In the genomic region with DNA sequence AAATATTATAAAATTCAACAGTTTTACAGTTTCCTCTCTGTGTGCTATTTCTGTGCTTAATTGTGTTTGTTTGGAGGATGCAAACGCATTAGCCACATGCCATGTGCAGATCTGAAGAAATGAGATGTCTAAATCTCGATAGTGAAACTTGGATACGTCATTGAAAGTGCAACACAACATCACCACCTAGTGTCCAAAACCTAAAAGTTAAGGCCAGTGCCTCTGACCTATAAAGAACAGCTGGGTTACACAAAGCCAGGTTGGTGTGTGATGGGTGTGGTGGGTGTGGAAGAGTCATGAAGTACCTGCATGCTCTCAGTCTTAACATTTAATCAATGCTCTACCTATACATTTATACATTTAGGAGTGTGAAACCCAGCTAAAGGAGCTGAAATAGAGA, we compare ENCODE assay signal across 9 mouse cellular contexts.
DNase-seq lines count a peak whose midpoint lies in the region; ATAC-seq and TF ChIP-seq lines count a peak whose summit lies in the region.
"Had no signal": no experiment of that assay in that cellular context is flagged by ENCODE, and none has a peak within 500 bp of the region (broad histone marks: within the 10 kb centered on the region; RNA-seq: fewer than 3 reads in every experiment).

No protein-coding gene starts in this region.

- H3K36me3 ChIP-seq in kidney, adult 2 months (ENCODE audit: control insufficient read depth, insufficient read depth, low read length), result no peaks in the 10 kb centered on the region
- no peaks in the 10 kb centered on the region for H3K36me3 ChIP-seq in kidney, embryonic 16.5 days (ENCODE audit: insufficient read depth, low read length)
- H3K36me3 ChIP-seq in E14TG2a.4 (ENCODE audit: insufficient read depth, low read length), result no peaks in the 10 kb centered on the region
- H3K36me3 ChIP-seq in myocyte (ENCODE audit: control insufficient read depth, insufficient read depth), result no peaks in the 10 kb centered on the region
- H3K36me3 ChIP-seq: embryonic facial prominence, embryonic 13.5 days had no signal

- H3K4me2 ChIP-seq in kidney, embryonic 16.5 days (replicated peaks; ENCODE audit: low read depth, low read length), result no peak overlapping the region
- H3K4me2 ChIP-seq in myocyte (ENCODE audit: low read depth), result peak overlapping the region; percentile 65
- H3K4me2 ChIP-seq: embryonic facial prominence, embryonic 13.5 days had no signal

- no peak overlapping the region for H3K9ac ChIP-seq in kidney, embryonic 16.5 days (replicated peaks; ENCODE audit: low read length)
- H3K9ac ChIP-seq: embryonic facial prominence, embryonic 13.5 days had no signal

- no peak for ATAC-seq in kidney, embryonic 16.5 days (ENCODE audit: low FRiP score, low TSS enrichment)
- peak; percentile 83 to 92 for ATAC-seq in hematopoietic stem cell, adult 5-6 weeks (replicated peaks in 1 of 2; ENCODE audit: insufficient read depth in 1 of 2, low FRiP score in 2 of 2, low TSS enrichment in 1 of 2, low read depth in 1 of 2, poor library complexity in 2 of 2, severe bottlenecking in 2 of 2)

- peak; percentile 23 for DNase-seq in kidney, adult 2 months
- DNase-seq in brain, embryonic 14.5 days (ENCODE audit: low read depth), result peak; percentile 53
- no peak for DNase-seq in c-Kit-positive CD71-positive TER-119-positive erythroid progenitor cells, embryonic 14.5 days (ENCODE audit: low spot score)
- no peak for DNase-seq in right cerebral cortex, postnatal 4 days

- no peak overlapping the region for H3K27ac ChIP-seq in kidney, adult 2 months (ENCODE audit: insufficient read depth, low read depth, low read length)
- no peak overlapping the region for H3K27ac ChIP-seq in kidney, embryonic 16.5 days (ENCODE audit: low read length)
- H3K27ac ChIP-seq: embryonic facial prominence, embryonic 13.5 days had no signal

- 16% methylated on average over 3 of the region's 3 CpGs for WGBS in kidney, adult 2 months
- WGBS in kidney, embryonic 16.5 days, result 24% methylated on average over 3 of the region's 3 CpGs

- H3K4me3 ChIP-seq in kidney, adult 2 months (ENCODE audit: insufficient read depth, low read depth, low read length), result no peak overlapping the region
- no peak overlapping the region for H3K4me3 ChIP-seq in kidney, embryonic 16.5 days (ENCODE audit: low read length)
- H3K4me3 ChIP-seq in E14TG2a.4 (replicated peaks; ENCODE audit: low read length) (no peak overlapping the region), myocyte (no peak overlapping the region)
- H3K4me3 ChIP-seq: embryonic facial prominence, embryonic 13.5 days had no signal

- peak; percentile 32; the same call in 1 of the 2 replicates for TF ChIP-seq CTCF in kidney, adult 2 months (conservative IDR thresholded peaks at IDR 0.05; ENCODE audit: insufficient read depth, insufficient read length, low read depth, low read length)
- peak; percentile 56 for TF ChIP-seq CTCF in E14TG2a.4 (conservative IDR thresholded peaks at IDR 0.05; ENCODE audit: low read length)
- TF ChIP-seq CTCF in brain, embryonic 14.5 days (IDR thresholded peaks at IDR 0.05; ENCODE audit: borderline replicate concordance, extremely low read depth, insufficient read depth, insufficient read length), result peak; percentile 30; the same call in 1 of the 2 replicates

- H3K9me3 ChIP-seq in kidney, embryonic 16.5 days (ENCODE audit: low read length), result no peaks in the 10 kb centered on the region
- no peaks in the 10 kb centered on the region for H3K9me3 ChIP-seq in E14TG2a.4 (ENCODE audit: low read length)
- H3K9me3 ChIP-seq: embryonic facial prominence, embryonic 13.5 days had no signal

- H3ac ChIP-seq in myocyte (ENCODE audit: control insufficient read depth, insufficient read length), result no peak overlapping the region

- no peak for TF ChIP-seq POLR2A in kidney, adult 2 months (IDR thresholded peaks at IDR 0.05; ENCODE audit: low read depth, low read length)
- TF ChIP-seq POLR2A in brain, embryonic 14.5 days (IDR thresholded peaks at IDR 0.05; ENCODE audit: borderline replicate concordance, extremely low read depth, insufficient read depth, insufficient read length, poor library complexity, severe bottlenecking), result no peak
- TF ChIP-seq POLR2A in myocyte (IDR thresholded peaks at IDR 0.05; ENCODE audit: insufficient read length, low read depth), result no peak

- H3K79me2 ChIP-seq in myocyte (ENCODE audit: control insufficient read depth, insufficient read depth), result no peaks in the 10 kb centered on the region

- H3K4me1 ChIP-seq in kidney, adult 2 months (ENCODE audit: control insufficient read depth, insufficient read depth, low read length), result no peaks in the 10 kb centered on the region
- H3K4me1 ChIP-seq in kidney, embryonic 16.5 days (ENCODE audit: insufficient read depth, low read length), result no peaks in the 10 kb centered on the region
- peaks cover 10% of the 10 kb centered on the region for H3K4me1 ChIP-seq in E14TG2a.4 (replicated peaks; ENCODE audit: low read depth, low read length)
- H3K4me1 ChIP-seq: embryonic facial prominence, embryonic 13.5 days had no signal

- no peaks in the 10 kb centered on the region for H3K27me3 ChIP-seq in kidney, adult 2 months (replicated peaks; ENCODE audit: control insufficient read depth, insufficient read depth, low read length)
- H3K27me3 ChIP-seq in kidney, embryonic 16.5 days (ENCODE audit: insufficient read depth, low read length), result no peaks in the 10 kb centered on the region
- no peaks in the 10 kb centered on the region for H3K27me3 ChIP-seq in E14TG2a.4 (ENCODE audit: insufficient read depth, low read length)
- H3K27me3 ChIP-seq in myocyte (ENCODE audit: control insufficient read depth, insufficient read depth, insufficient read length), result no peaks in the 10 kb centered on the region
- H3K27me3 ChIP-seq: embryonic facial prominence, embryonic 13.5 days had no signal

TF ChIP-seq in myocyte, 11 proteins besides CTCF, POLR2A, EP300 and RAD21:
- TF ChIP-seq REST (IDR thresholded peaks at IDR 0.05; ENCODE audit: insufficient read depth, insufficient read length), result no peak
- TF ChIP-seq MYOG (IDR thresholded peaks at IDR 0.05; ENCODE audit: control insufficient read depth in 1 of 3, insufficient read depth in 1 of 3, insufficient read length in 2 of 3, low read depth in 2 of 3), result no peak
- TF ChIP-seq TCF12 (IDR thresholded peaks at IDR 0.05; ENCODE audit: insufficient read depth, poor library complexity, severe bottlenecking), result no peak
- TF ChIP-seq TCF3 (IDR thresholded peaks at IDR 0.05; ENCODE audit: insufficient read length, low read depth), result no peak
- TF ChIP-seq USF1 (IDR thresholded peaks at IDR 0.05; ENCODE audit: low read depth), result no peak
- no peak for TF ChIP-seq E2F4 (IDR thresholded peaks at IDR 0.05; ENCODE audit: insufficient read depth)
- TF ChIP-seq CEBPB (IDR thresholded peaks at IDR 0.05; ENCODE audit: insufficient read depth, poor library complexity, severe bottlenecking), result no peak
- TF ChIP-seq POLR2AphosphoS2 (IDR thresholded peaks at IDR 0.05; ENCODE audit: insufficient read length, low read depth), result no peak
- no peak for TF ChIP-seq SRF (IDR thresholded peaks at IDR 0.05; ENCODE audit: control insufficient read depth, insufficient read length, low read depth)
- TF ChIP-seq MAX (IDR thresholded peaks at IDR 0.05; ENCODE audit: low read depth), result no peak
- TF ChIP-seq MYOD1 (IDR thresholded peaks at IDR 0.05; ENCODE audit: control insufficient read depth in 1 of 3, insufficient read length in 2 of 3, low read depth in 2 of 3), result no peak

Comparison
In these comparisons a context has a peak if more than half of its experiments do, and no peak if none do; other contexts are left out.
1. DNase-seq: peak in kidney, adult 2 months (single experiment) and brain, embryonic 14.5 days (single experiment); none in c-Kit-positive CD71-positive TER-119-positive erythroid progenitor cells, embryonic 14.5 days (single experiment) and right cerebral cortex, postnatal 4 days (single experiment).
2. Peak in every context shown above with its lines, with median percentiles within 50 percentile points of each other: CTCF ChIP-seq.